Mouse (Mus musculus): Measurements from ENCODE around the gene Cd209a.
"Not testable (repeated sequence)": the region's sequence is repeated elsewhere in the genome, so short reads cannot be mapped to it uniquely, and the experiment has no call there.

Gene Cd209a

GRCm38 (mm10) chr8:3748761-3749160 lies at the start of gene Cd209a:
Gene Cd209a, minus strand, starts transcription at chr8:3748984.
- no peak for DNase-seq (ENCODE audit: extremely low spot score, low read depth, low spot score)

DNA sequence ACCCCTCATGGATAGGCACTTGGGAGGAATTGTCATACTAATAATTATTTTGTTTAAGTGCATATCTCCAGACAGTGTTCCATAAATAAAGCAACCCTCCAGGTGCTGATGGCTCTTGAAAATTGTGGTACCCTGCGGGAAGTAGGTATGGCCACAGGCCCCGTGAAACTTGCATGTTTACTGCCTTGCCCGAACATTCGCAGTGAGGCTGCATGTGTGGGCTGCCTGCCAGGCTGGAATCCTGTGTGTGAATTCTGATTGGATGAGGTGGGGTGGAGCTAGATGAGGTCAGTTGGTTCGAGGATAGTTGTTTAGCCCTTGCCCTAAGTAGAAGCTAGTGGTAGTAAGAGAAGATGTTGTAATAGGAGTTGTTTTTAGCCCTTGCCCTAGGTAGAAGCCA lies 19.9 kb upstream of the Cd209a start:
- not testable (repeated sequence) for DNase-seq (ENCODE audit: extremely low spot score, low read depth, low spot score)

GRCm38 (mm10) chr8:3754261-3754850 lies 5.6 kb upstream of the Cd209a start:
- DNase-seq (ENCODE audit: extremely low spot score, low read depth, low spot score): peak; percentile 100

GRCm38 (mm10) chr8:3736947-3737346 lies 11.8 kb downstream of the Cd209a start:
- no peak for DNase-seq (ENCODE audit: extremely low spot score, low read depth, low spot score)

DNA sequence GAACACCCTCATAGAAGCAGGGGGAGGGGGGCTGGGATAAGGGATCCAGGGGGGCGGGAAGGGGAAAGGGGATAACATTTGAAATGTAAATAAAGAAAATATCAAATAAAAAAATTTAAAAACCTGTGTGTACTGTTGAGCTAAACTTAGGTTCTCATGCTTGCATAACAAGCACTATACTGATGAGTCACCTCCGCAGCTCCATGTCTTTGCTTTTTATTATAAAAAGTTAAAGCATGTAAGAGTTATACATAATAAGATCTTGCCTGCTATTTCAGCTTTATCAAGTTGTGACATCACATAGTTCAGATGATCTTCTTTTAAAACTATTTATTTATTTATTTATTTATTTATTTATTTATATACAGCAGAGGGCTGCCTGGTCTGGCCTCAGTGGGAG lies 13.2 kb downstream of the Cd209a start:
- DNase-seq (ENCODE audit: extremely low spot score, low read depth, low spot score): no peak

GRCm38 (mm10) chr8:3734084-3734483 lies 14.7 kb downstream of the Cd209a start:
- DNase-seq (ENCODE audit: extremely low spot score, low read depth, low spot score): no peak

- DNase-seq (ENCODE audit: extremely low spot score, low read depth, low spot score): no peak
Observed at GRCm38 (mm10) chr8:3721041-3721440, 27.7 kb downstream of the Cd209a start.

GRCm38 (mm10) chr8:3720551-3720950 lies 28.2 kb downstream of the Cd209a start, which contains the start of gene Clec4g:
Gene Clec4g, minus strand, starts transcription at chr8:3720651.
- DNase-seq (ENCODE audit: extremely low spot score, low read depth, low spot score): no peak

- DNase-seq (ENCODE audit: extremely low spot score, low read depth, low spot score): no peak
Observed at GRCm38 (mm10) chr8:3718559-3718958, 30.2 kb downstream of the Cd209a start.

- DNase-seq (ENCODE audit: extremely low spot score, low read depth, low spot score): no peak
Observed at GRCm38 (mm10) chr8:3717321-3717954, 31.3 kb downstream of the Cd209a start.

DNA sequence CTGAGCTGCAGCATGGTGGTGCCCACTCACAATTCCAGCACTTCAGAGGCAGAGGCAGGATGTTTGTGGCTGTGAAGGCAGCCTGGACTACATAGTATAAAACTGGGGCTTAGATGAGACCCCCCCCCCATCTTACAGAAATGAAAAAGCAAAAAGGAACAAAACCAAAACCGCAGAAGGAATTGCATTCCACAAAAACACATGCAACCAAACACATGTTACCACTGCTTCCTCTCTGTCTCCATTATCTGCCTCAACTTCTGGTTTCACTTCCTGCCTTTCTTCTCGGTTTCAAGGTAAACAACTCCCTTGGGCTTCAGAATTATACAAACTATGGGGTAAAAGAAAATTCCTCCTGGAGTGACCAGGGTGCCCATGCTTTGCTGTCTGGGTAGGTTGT lies 37.1 kb downstream of the Cd209a start:
- DNase-seq (ENCODE audit: extremely low spot score, low read depth, low spot score): no peak

DNA sequence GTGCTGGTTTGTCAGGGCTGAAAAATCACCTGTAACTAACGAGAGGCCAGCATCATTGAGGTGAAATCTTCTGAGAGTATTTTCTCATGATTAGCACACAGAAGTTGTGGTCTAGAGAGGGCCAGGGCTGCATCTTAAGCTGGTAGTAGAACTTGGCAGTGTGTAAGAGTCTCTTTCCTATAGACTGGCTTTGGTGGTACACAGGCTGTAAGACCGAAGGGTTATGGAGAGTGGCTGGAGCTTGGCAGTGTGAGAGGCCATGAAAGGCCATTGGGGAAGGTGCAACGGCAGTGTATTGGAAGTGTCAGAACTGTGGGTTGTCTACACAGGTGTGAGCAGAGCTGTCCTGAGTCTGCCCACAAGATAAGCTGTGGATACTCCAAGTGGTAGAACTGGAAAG lies 38.5 kb downstream of the Cd209a start:
- DNase-seq (ENCODE audit: extremely low spot score, low read depth, low spot score): no peak

- no peak for DNase-seq (ENCODE audit: extremely low spot score, low read depth, low spot score)
Observed at GRCm38 (mm10) chr8:3707611-3708010, 41.2 kb downstream of the Cd209a start.

- no peak for DNase-seq (ENCODE audit: extremely low spot score, low read depth, low spot score)
Observed at GRCm38 (mm10) chr8:3705711-3706110, 43.1 kb downstream of the Cd209a start.

DNA sequence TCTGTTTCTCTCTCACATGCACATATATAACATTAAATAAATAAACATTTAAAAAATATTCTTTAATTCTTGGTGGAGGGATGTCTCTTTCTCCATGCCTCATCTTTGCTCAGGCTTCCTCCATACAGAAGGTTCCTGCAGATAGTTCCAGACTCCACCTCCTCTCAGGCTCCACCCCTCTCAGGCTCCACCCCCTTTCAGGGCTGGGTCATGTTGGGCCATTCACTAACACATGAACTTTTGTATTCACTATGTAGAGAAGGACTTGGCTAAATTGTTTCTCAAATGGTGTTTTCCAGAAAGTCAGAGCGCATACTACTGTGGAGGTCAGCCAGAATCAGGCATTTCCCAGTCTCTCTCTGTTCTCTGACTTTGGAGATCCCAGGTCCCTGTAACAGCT lies 47.3 kb downstream of the Cd209a start:
- no peak for DNase-seq (ENCODE audit: extremely low spot score, low read depth, low spot score)

DNA sequence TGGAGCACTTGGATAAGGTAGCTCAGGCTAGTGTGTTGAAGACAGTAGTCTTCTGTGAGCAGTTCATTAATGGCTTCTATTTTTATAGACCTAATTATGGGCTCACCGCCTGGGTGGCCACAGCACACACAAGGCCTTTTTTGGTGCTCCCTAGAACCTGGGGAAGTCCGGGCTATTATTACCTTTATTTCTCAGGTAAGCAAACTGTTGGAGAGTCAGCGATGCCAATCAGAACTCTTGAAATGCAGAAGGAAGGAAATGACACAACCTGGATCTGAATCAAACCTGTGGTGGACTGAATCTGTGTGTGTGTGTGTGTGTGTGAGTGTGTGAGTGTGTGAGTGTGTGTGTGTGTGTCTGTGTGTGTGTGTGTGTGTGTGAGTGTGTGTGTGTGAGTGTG lies 54.7 kb downstream of the Cd209a start, which contains the start of gene Fcer2a:
Gene Fcer2a (minus strand): TSS at position 55 of the 400 bp plus-strand sequence.
- DNase-seq (ENCODE audit: extremely low spot score, low read depth, low spot score): no peak

Data from hindlimb bud, embryonic 11.5 days (tissue).